Mouse (Mus musculus): ENCODE measurements around the gene Clba1. TPM values are rescaled to one million over a fixed set of nuclear protein-coding genes. Genes with fewer than 3 reads are reported as not detected.

Clba1 gene
- total RNA-seq, 2 experiments from 2014 or later = 6.3 to 6.8 TPM

GRCm38 (mm10) chr12:112794356-112794816 lies 14.4 kb upstream of the Clba1 start:
- DNase-seq (ENCODE audit: low spot score in 2 of 2) = no peak

GRCm38 (mm10) chr12:112794998-112795397 lies 13.7 kb upstream of the Clba1 start:
- DNase-seq (ENCODE audit: low spot score in 2 of 2) = no peak

- DNase-seq (ENCODE audit: low spot score in 2 of 2) = no peak
Measured at GRCm38 (mm10) chr12:112795466-112796104, 13.2 kb upstream of the Clba1 start.

- DNase-seq (ENCODE audit: low spot score in 2 of 2) = no peak
Measured at GRCm38 (mm10) chr12:112796551-112797510, 11.9 kb upstream of the Clba1 start.

GRCm38 (mm10) chr12:112797672-112798331 lies 10.9 kb upstream of the Clba1 start:
- peak; percentile 53 for DNase-seq (ENCODE audit: low spot score in 2 of 2)

- DNase-seq (ENCODE audit: low spot score in 2 of 2) = no peak
Measured at GRCm38 (mm10) chr12:112798332-112798681, 10.4 kb upstream of the Clba1 start.

- no peak for DNase-seq (ENCODE audit: low spot score in 2 of 2)
Measured at GRCm38 (mm10) chr12:112798716-112799115, 10.0 kb upstream of the Clba1 start.

GRCm38 (mm10) chr12:112799237-112799970 lies 9.3 kb upstream of the Clba1 start:
- DNase-seq (ENCODE audit: low spot score in 2 of 2) = no peak

- peak; percentile 70 to 75 for DNase-seq (ENCODE audit: low spot score in 2 of 2)
Measured at GRCm38 (mm10) chr12:112800476-112800875, 8.3 kb upstream of the Clba1 start.

- no peak for DNase-seq (ENCODE audit: low spot score in 2 of 2)
Measured at GRCm38 (mm10) chr12:112801864-112802846, 6.6 kb upstream of the Clba1 start, which contains the start of gene Ahnak2. Gene Ahnak2 (minus strand): TSS chr12:112802657.

GRCm38 (mm10) chr12:112802917-112803316 lies 5.8 kb upstream of the Clba1 start:
- DNase-seq (ENCODE audit: low spot score in 2 of 2) = no peak

- no peak for DNase-seq (ENCODE audit: low spot score in 2 of 2)
Measured at GRCm38 (mm10) chr12:112804046-112804445, 4.7 kb upstream of the Clba1 start.

GRCm38 (mm10) chr12:112806044-112806443 lies 2.7 kb upstream of the Clba1 start:
- no peak for DNase-seq (ENCODE audit: low spot score in 2 of 2)

- DNase-seq (ENCODE audit: low spot score in 2 of 2) = no peak
Measured at GRCm38 (mm10) chr12:112807796-112808195, 941 bp upstream of the Clba1 start.

GRCm38 (mm10) chr12:112808212-112808586 lies 538 bp upstream of the Clba1 start:
- no peak for DNase-seq (ENCODE audit: low spot score in 2 of 2)

- no peak for DNase-seq (ENCODE audit: low spot score in 2 of 2)
Measured at GRCm38 (mm10) chr12:112809641-112810040, 904 bp downstream of the Clba1 start.

GRCm38 (mm10) chr12:112810092-112810885 lies 1.6 kb downstream of the Clba1 start:
- no peak for DNase-seq (ENCODE audit: low spot score in 2 of 2)

GRCm38 (mm10) chr12:112813370-112813769 lies 4.6 kb downstream of the Clba1 start:
- no peak for DNase-seq (ENCODE audit: low spot score in 2 of 2)
